ENCODE assay signal across 24 mouse cellular contexts in the genomic region with DNA sequence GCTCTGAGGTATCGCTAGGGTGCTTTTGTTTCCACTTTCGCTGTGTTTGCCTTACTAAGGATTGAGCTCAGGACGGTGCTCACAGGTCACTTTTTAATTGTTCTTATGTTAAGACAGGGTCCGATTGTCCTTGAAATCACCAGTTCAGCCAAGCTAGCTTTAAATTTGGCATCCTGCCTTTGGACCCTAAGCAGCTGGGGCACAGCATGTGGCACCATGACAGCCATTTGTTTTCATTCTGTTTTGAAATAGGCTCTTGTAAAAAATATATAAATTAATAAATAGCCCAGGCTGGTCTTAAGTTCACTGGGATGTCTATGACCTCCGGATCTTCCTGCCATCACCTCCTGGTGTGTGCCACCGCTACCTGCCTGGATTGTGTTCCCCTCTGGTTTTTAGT. TPM values are rescaled to one million over a fixed set of nuclear protein-coding genes. Genes with fewer than 3 reads are reported as not detected.
DNase-seq lines count a peak whose midpoint lies in the region; ATAC-seq and TF ChIP-seq lines count a peak whose summit lies in the region.
"Had no signal": no experiment of that assay in that cellular context is flagged by ENCODE, and none has a peak within 500 bp of the region (broad histone marks: within the 10 kb centered on the region; RNA-seq: fewer than 3 reads in every experiment).

No protein-coding gene starts in this region.

- no peak overlapping the region for H3K9ac ChIP-seq in midbrain, postnatal 0 days (replicated peaks; ENCODE audit: low read length, poor library complexity, severe bottlenecking)
- no peak overlapping the region for H3K9ac ChIP-seq in midbrain, embryonic 13.5 days (replicated peaks)
- H3K9ac ChIP-seq: embryonic facial prominence, embryonic 12.5 days; forebrain, embryonic 13.5 days; forebrain, embryonic 15.5 days; forebrain, postnatal 0 days had no signal

- peak; percentile 57 for DNase-seq in cerebellum, adult 9-10 months
- no peak for DNase-seq in cerebellum, adult 18-20 months
- peak; percentile 55 to 62 for DNase-seq in cerebellum, postnatal 10 days
- no peak for DNase-seq in cerebellum, postnatal 4 days (ENCODE audit: low spot score in 2 of 2)
- peak; percentile 29 for DNase-seq in midbrain, postnatal 0 days (ENCODE audit: low spot score)
- DNase-seq: adrenal gland, adult 8-10 months; adrenal gland, postnatal 14 days; adrenal gland, postnatal 36 days; B cell, adult 2 months; cerebellum, adult 2 months; cerebellum, postnatal 36 days; forebrain, postnatal 0 days had no signal

- no peaks in the 10 kb centered on the region for H3K27me3 ChIP-seq in midbrain, postnatal 0 days (ENCODE audit: insufficient read depth, low read length)
- no peaks in the 10 kb centered on the region for H3K27me3 ChIP-seq in midbrain, embryonic 13.5 days
- H3K27me3 ChIP-seq: CH12.LX; embryonic facial prominence, embryonic 12.5 days; forebrain, embryonic 13.5 days; forebrain, embryonic 15.5 days; Patski had no signal

- no peaks in the 10 kb centered on the region for H3K9me3 ChIP-seq in midbrain, postnatal 0 days (ENCODE audit: low read length)
- H3K9me3 ChIP-seq in midbrain, embryonic 13.5 days = no peaks in the 10 kb centered on the region
- H3K9me3 ChIP-seq: embryonic facial prominence, embryonic 10.5 days; embryonic facial prominence, embryonic 12.5 days; forebrain, embryonic 13.5 days; forebrain, embryonic 15.5 days; G1E had no signal

- no peak overlapping the region for H3K4me2 ChIP-seq in midbrain, postnatal 0 days (ENCODE audit: low read depth, low read length, poor library complexity, severe bottlenecking)
- no peak overlapping the region for H3K4me2 ChIP-seq in midbrain, embryonic 13.5 days (replicated peaks)
- H3K4me2 ChIP-seq: embryonic facial prominence, embryonic 12.5 days; forebrain, embryonic 13.5 days; forebrain, embryonic 15.5 days had no signal

- 74% methylated on average over 6 of the region's 6 CpGs for WGBS in midbrain, postnatal 0 days
- WGBS in midbrain, embryonic 13.5 days = 80% methylated on average over 6 of the region's 6 CpGs

- no peaks in the 10 kb centered on the region for H3K4me1 ChIP-seq in midbrain, postnatal 0 days (ENCODE audit: insufficient read depth, low read length)
- H3K4me1 ChIP-seq in midbrain, embryonic 13.5 days (replicated peaks) = no peaks in the 10 kb centered on the region
- H3K4me1 ChIP-seq: embryonic facial prominence, embryonic 10.5 days; embryonic facial prominence, embryonic 12.5 days; forebrain, embryonic 13.5 days; forebrain, embryonic 15.5 days had no signal

- TF ChIP-seq CTCF in midbrain, postnatal 0 days (IDR thresholded peaks at IDR 0.05) = no peak

- no peak overlapping the region for H3K4me3 ChIP-seq in midbrain, postnatal 0 days (ENCODE audit: low read depth, low read length)
- H3K4me3 ChIP-seq in midbrain, embryonic 13.5 days (replicated peaks) = no peak overlapping the region
- H3K4me3 ChIP-seq: embryonic facial prominence, embryonic 10.5 days; embryonic facial prominence, embryonic 12.5 days; forebrain, embryonic 13.5 days; forebrain, embryonic 15.5 days had no signal

- no peak overlapping the region for H3K27ac ChIP-seq in midbrain, postnatal 0 days (ENCODE audit: low read depth, low read length)
- no peak overlapping the region for H3K27ac ChIP-seq in midbrain, embryonic 13.5 days
- H3K27ac ChIP-seq: embryonic facial prominence, embryonic 10.5 days; embryonic facial prominence, embryonic 12.5 days; forebrain, embryonic 13.5 days; forebrain, embryonic 15.5 days had no signal

- peaks cover 39% of the 10 kb centered on the region for H3K36me3 ChIP-seq in midbrain, postnatal 0 days (ENCODE audit: insufficient read depth, low read length)
- peaks cover 65% of the 10 kb centered on the region for H3K36me3 ChIP-seq in midbrain, embryonic 13.5 days
- H3K36me3 ChIP-seq: G1E had no signal

- no peak for ATAC-seq in midbrain, postnatal 0 days (ENCODE audit: low FRiP score)
- ATAC-seq in midbrain, embryonic 13.5 days = no peak
- ATAC-seq: activated CD4-positive, CD25-positive, alpha-beta regulatory T cell, adult 4 months; CD4-positive, CD25-positive, alpha-beta regulatory T cell, adult 4 months; forebrain, embryonic 13.5 days; forebrain, embryonic 15.5 days; forebrain, postnatal 0 days; Patski had no signal

RNA-seq across cellular contexts. Expression of a gene that starts 25.8 kb away (rescaled TPM):
- total RNA-seq in midbrain, postnatal 0 days (2014; rRNA removed) = 45.2 and 65.8 TPM in 2 replicates
- 82.7 and 101 TPM in 2 replicates for polyA plus RNA-seq in midbrain, postnatal 0 days (2015; fragmentation: Nextera tagmentation; extraction: Ambion mirVana)
- 1.9 and 2.0 TPM in 2 replicates for polyA plus RNA-seq in midbrain, embryonic 13.5 days (2015; fragmentation: Nextera tagmentation; extraction: Ambion mirVana)
- total RNA-seq: adrenal gland, adult 18-20 months; adrenal gland, postnatal 14 days; adrenal gland, postnatal 36 days; G1E had no signal
- polyA plus RNA-seq: activated CD4-positive, CD25-positive, alpha-beta regulatory T cell, adult 4 months; CD4-positive, CD25-positive, alpha-beta regulatory T cell, adult 4 months; forebrain, embryonic 11.5 days had no signal

Comparison
In these comparisons a context has a peak if more than half of its experiments do, and no peak if none do; other contexts are left out.
1. DNase-seq: peak in cerebellum, adult 9-10 months (single experiment), cerebellum, postnatal 10 days (2 of 2) and midbrain, postnatal 0 days (single experiment); none in cerebellum, adult 18-20 months (0 of 2) and cerebellum, postnatal 4 days (0 of 2).
2. RNA of a gene that starts 25.8 kb away (polyA plus RNA-seq): 82.7 to 101 TPM in midbrain, postnatal 0 days; 1.9 to 2.0 TPM in midbrain, embryonic 13.5 days; every median in the first group is over 10 times any median in the second.